Mouse (Mus musculus) right cerebral cortex, adult 2 months (tissue): ENCODE measurements around the gene Sh2d4b.
A peak's percentile ranks its signal among the peaks of the same experiment; 100 is the strongest.

Source experiments
- DNase-seq, 2 experiments: peaks; one replicate each; pipeline ENCODE4 v3.0.0; 2021 to 2022; ENCODE audit warnings: low spot score in 2 of 2

Gene Sh2d4b

GRCm38 (mm10) chr14:40906770-40907169 lies 13.7 kb upstream of the Sh2d4b start:
- no peak for DNase-seq

GRCm38 (mm10) chr14:40905813-40906212 lies 12.7 kb upstream of the Sh2d4b start:
- DNase-seq: no peak

- DNase-seq: no peak
Measured at GRCm38 (mm10) chr14:40902307-40903055, 9.4 kb upstream of the Sh2d4b start.

- DNase-seq: no peak
Measured at GRCm38 (mm10) chr14:40900267-40900666, 7.2 kb upstream of the Sh2d4b start.

GRCm38 (mm10) chr14:40897916-40898315 lies 4.8 kb upstream of the Sh2d4b start:
- DNase-seq: no peak

GRCm38 (mm10) chr14:40895681-40896080 lies 2.6 kb upstream of the Sh2d4b start:
- DNase-seq: no peak

GRCm38 (mm10) chr14:40894576-40895247 lies 1.6 kb upstream of the Sh2d4b start:
- DNase-seq: peak; percentile 89 to 90

- no peak for DNase-seq
Measured at GRCm38 (mm10) chr14:40893884-40894283, 818 bp upstream of the Sh2d4b start.

- no peak for DNase-seq
Measured at GRCm38 (mm10) chr14:40892326-40892825, 690 bp downstream of the Sh2d4b start.

- no peak for DNase-seq
Measured at GRCm38 (mm10) chr14:40891506-40891905, 1.6 kb downstream of the Sh2d4b start.

GRCm38 (mm10) chr14:40889704-40890103 lies 3.4 kb downstream of the Sh2d4b start:
- no peak for DNase-seq

GRCm38 (mm10) chr14:40889181-40889580 lies 3.9 kb downstream of the Sh2d4b start:
- DNase-seq: no peak

GRCm38 (mm10) chr14:40886428-40887202 lies 6.5 kb downstream of the Sh2d4b start:
- DNase-seq: no peak

GRCm38 (mm10) chr14:40885752-40886151 lies 7.3 kb downstream of the Sh2d4b start:
- DNase-seq: no peak

- peak; percentile 37 to 41 for DNase-seq
Measured at GRCm38 (mm10) chr14:40885225-40885624, 7.8 kb downstream of the Sh2d4b start.

- DNase-seq: no peak
Measured at GRCm38 (mm10) chr14:40874565-40874964, 18.5 kb downstream of the Sh2d4b start.

- DNase-seq: no peak
Measured at GRCm38 (mm10) chr14:40873961-40874360, 19.1 kb downstream of the Sh2d4b start.

GRCm38 (mm10) chr14:40870598-40870997 lies 22.5 kb downstream of the Sh2d4b start:
- no peak for DNase-seq

- no peak for DNase-seq
Measured at GRCm38 (mm10) chr14:40864811-40865514, 28.1 kb downstream of the Sh2d4b start.

GRCm38 (mm10) chr14:40863659-40864058 lies 29.4 kb downstream of the Sh2d4b start:
- DNase-seq: no peak

- no peak for DNase-seq
Measured at GRCm38 (mm10) chr14:40863022-40863421, 30.0 kb downstream of the Sh2d4b start.

- DNase-seq: no peak
Measured at GRCm38 (mm10) chr14:40852978-40853377, 40.1 kb downstream of the Sh2d4b start.
